Mouse (Mus musculus) bone marrow macrophage, adult 2 months (primary cell): Measurements from ENCODE around the gene Zbtb16.

Experiments used
- CTCF ChIP-seq: IDR thresholded peaks from 2 replicates; pipeline ENCODE4 v1.5.1; 2012; ENCODE audit warnings: low read depth, mild to moderate bottlenecking, low read length, moderate library complexity
- POLR2A ChIP-seq: IDR thresholded peaks from 2 replicates; pipeline ENCODE4 v1.6.1; 2012; ENCODE audit warnings: mild to moderate bottlenecking, low read depth, low read length, borderline replicate concordance

DNA sequence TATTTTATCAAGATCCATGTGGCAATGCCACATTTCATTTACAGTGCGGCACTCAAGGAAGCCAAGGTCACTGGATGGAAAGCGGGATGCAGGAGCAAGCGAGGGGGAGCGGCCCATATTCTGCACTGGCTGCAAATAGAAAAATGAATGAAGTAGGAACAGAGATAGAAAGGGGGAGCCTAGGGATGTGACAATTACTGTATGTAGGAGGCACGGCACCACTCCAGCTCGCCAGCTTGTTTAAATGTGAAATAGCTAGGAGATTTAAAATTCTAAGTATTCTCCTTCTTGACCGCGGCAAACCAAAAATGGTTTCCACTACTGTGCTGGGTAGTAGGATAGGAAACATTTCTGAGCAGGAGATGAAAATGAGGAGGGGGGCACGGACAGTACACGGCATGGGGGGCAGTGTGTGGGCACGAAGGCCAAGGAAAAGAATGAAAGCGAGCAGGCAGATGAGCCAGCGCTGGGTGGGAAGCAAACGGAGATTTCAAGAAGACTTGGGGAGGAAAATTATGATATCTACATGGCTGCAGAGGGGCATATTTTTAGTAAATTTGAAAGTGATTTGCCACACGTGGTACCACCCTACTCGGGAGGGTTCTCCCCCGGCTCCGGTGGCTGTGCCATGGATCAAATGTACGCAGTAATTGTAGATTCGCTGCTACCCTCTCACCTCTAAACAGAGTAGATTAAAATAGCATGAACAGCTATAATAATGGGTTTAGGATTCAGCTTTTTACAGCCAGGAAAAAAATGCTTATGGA lies 68.2 kb downstream of the Zbtb16 start:
- no peak for TF ChIP-seq CTCF
- TF ChIP-seq POLR2A: no peak
